Mouse (Mus musculus) bone marrow macrophage, adult 2 months (primary cell): Measurements from ENCODE around the gene Comtd1.

ENCODE experiments used
- CTCF ChIP-seq: IDR thresholded peaks from 2 replicates; pipeline ENCODE4 v1.5.1; 2012; ENCODE audit warnings: low read depth, mild to moderate bottlenecking, low read length, moderate library complexity
- POLR2A ChIP-seq: IDR thresholded peaks from 2 replicates; pipeline ENCODE4 v1.6.1; 2012; ENCODE audit warnings: mild to moderate bottlenecking, low read depth, low read length, borderline replicate concordance

- TF ChIP-seq CTCF (no peak), POLR2A (no peak)
These were observed 7.2 kb upstream of the Comtd1 start for GRCm38 (mm10) chr14:21855961-21856360.
